Mouse (Mus musculus): ENCODE data around the gene Serinc4. TPM values are rescaled to one million over a fixed set of nuclear protein-coding genes. Genes with fewer than 3 reads are reported as not detected.
A peak's percentile ranks its signal among the peaks of the same experiment; 100 is the strongest.

Serinc4 gene
- total RNA-seq, 2 experiments from 2014 or later: 0.22 TPM; not detected in 1

- no peak for ATAC-seq (ENCODE audit: poor library complexity, severe bottlenecking)
Measured at GRCm38 (mm10) chr2:121403296-121403695, 53.3 kb downstream of the Serinc4 start.

GRCm38 (mm10) chr2:121396624-121397023 lies 60.0 kb downstream of the Serinc4 start:
- peak; percentile 86 for ATAC-seq (ENCODE audit: poor library complexity, severe bottlenecking)

Other genes starting within 250 kb of the Serinc4 start
- 8.3 and 10.3 TPM in 2 replicates for gene Trp53bp1, start 185.4 kb downstream of the Serinc4 start, total RNA-seq (2015)
- gene Trp53bp1, start 185.4 kb downstream of the Serinc4 start, total RNA-seq (2017): 4.6 and 7.9 TPM in 2 replicates
- gene Map1a, start 167.2 kb downstream of the Serinc4 start, total RNA-seq (2015): 0.96 TPM in 1 of 2 replicates, not detected in the other
- 0.04 and 0.08 TPM in 2 replicates for gene Map1a, start 167.2 kb downstream of the Serinc4 start, total RNA-seq (2017)
- gene Ppip5k1, start 101.4 kb downstream of the Serinc4 start, total RNA-seq (2015): 4.5 and 6.5 TPM in 2 replicates
- 8.8 and 12.5 TPM in 2 replicates for gene Ppip5k1, start 101.4 kb downstream of the Serinc4 start, total RNA-seq (2017)
- not detected in 2 replicates for gene Ckmt1, start 99.1 kb downstream of the Serinc4 start, total RNA-seq (2015)
- gene Ckmt1, start 99.1 kb downstream of the Serinc4 start, total RNA-seq (2017): not detected in 2 replicates
- not detected in 2 replicates for gene Strc, start 69.6 kb downstream of the Serinc4 start, total RNA-seq (2015)
- gene Strc, start 69.6 kb downstream of the Serinc4 start, total RNA-seq (2017): not detected in 2 replicates
- gene Pdia3, start 43.0 kb downstream of the Serinc4 start, total RNA-seq (2015): 273 and 278 TPM in 2 replicates
- 222 and 236 TPM in 2 replicates for gene Pdia3, start 43.0 kb downstream of the Serinc4 start, total RNA-seq (2017)
- 0.98 and 2.1 TPM in 2 replicates for gene Catsper2, start 43.0 kb downstream of the Serinc4 start, total RNA-seq (2015)
- gene Catsper2, start 43.0 kb downstream of the Serinc4 start, total RNA-seq (2017): 0.89 and 1.4 TPM in 2 replicates
- gene Ell3, start 12.5 kb downstream of the Serinc4 start, total RNA-seq (2015): not detected in 2 replicates
- not detected in 2 replicates for gene Ell3, start 12.5 kb downstream of the Serinc4 start, total RNA-seq (2017)
- gene Serf2, start 7.6 kb downstream of the Serinc4 start, total RNA-seq (2015): 390 and 393 TPM in 2 replicates
- gene Serf2, start 7.6 kb downstream of the Serinc4 start, total RNA-seq (2017): 216 and 267 TPM in 2 replicates
- gene Hypk, start 3.5 kb downstream of the Serinc4 start, total RNA-seq (2015): 68.9 and 78.0 TPM in 2 replicates
- 58.5 and 73.2 TPM in 2 replicates for gene Hypk, start 3.5 kb downstream of the Serinc4 start, total RNA-seq (2017)
- gene Mfap1b, start 17.3 kb upstream of the Serinc4 start, total RNA-seq (2015): 39.0 and 40.4 TPM in 2 replicates
- 42.2 and 48.4 TPM in 2 replicates for gene Mfap1b, start 17.3 kb upstream of the Serinc4 start, total RNA-seq (2017)
- 22.1 and 24.2 TPM in 2 replicates for gene Mfap1a, start 49.9 kb upstream of the Serinc4 start, total RNA-seq (2015)
- 42.7 and 47.2 TPM in 2 replicates for gene Mfap1a, start 49.9 kb upstream of the Serinc4 start, total RNA-seq (2017)
- gene Wdr76, start 49.9 kb upstream of the Serinc4 start, total RNA-seq (2015): 25.7 and 34.4 TPM in 2 replicates
- gene Wdr76, start 49.9 kb upstream of the Serinc4 start, total RNA-seq (2017): 34.5 and 35.6 TPM in 2 replicates